Mouse (Mus musculus) hindbrain, embryonic 12.5 days (tissue): ENCODE results near the gene 0610012G03Rik. TPM values are rescaled to one million over a fixed set of nuclear protein-coding genes. Genes with fewer than 3 reads are reported as not detected.

ENCODE experiments used
- ATAC-seq: fragments of 200-750 bp; cut with Nextera tagmentation; 2 replicates; pipeline ENCODE4 v1.8.0; 2017; ENCODE audit warnings: moderate TSS enrichment; ENCODE audit not compliant: low FRiP score
- H3K27ac ChIP-seq: fragments of 300-500 bp; sonication (generic); 2 replicates; pipeline ENCODE4 v1.5.1; 2016; ENCODE audit warnings: mild to moderate bottlenecking
- H3K27me3 ChIP-seq: fragments of 300-500 bp; sonication (generic); 2 replicates; pipeline ENCODE4 v1.6.1; 2016; ENCODE audit warnings: mild to moderate bottlenecking
- H3K36me3 ChIP-seq: fragments of 300-500 bp; sonication (generic); 2 replicates; pipeline ENCODE4 v1.6.1; 2016; ENCODE audit warnings: mild to moderate bottlenecking
- H3K4me1 ChIP-seq: fragments of 300-500 bp; sonication (generic); 2 replicates; pipeline ENCODE4 v1.6.1; 2016
- H3K4me2 ChIP-seq: fragments of 300-500 bp; sonication (generic); replicated peaks from 2 replicates; pipeline ENCODE4 v1.6.1; 2016; ENCODE audit warnings: mild to moderate bottlenecking
- H3K4me3 ChIP-seq: fragments of 300-500 bp; sonication (generic); 2 replicates; pipeline ENCODE4 v1.5.1; 2016; ENCODE audit warnings: mild to moderate bottlenecking
- H3K9ac ChIP-seq: fragments of 300-500 bp; sonication (generic); 2 replicates; pipeline ENCODE4 v1.6.1; 2016; ENCODE audit warnings: mild to moderate bottlenecking, moderate library complexity
- H3K9me3 ChIP-seq: fragments of 300-500 bp; sonication (generic); replicated peaks from 2 replicates; pipeline ENCODE4 v1.6.1; 2016; ENCODE audit warnings: mild to moderate bottlenecking
- WGBS: fragments of 180-500 bp; shearing (Covaris S2); methylation state at CpG from one replicate; pipeline ENCODE4 v1.1.7; 2016; 5-methylcytosine and 5-hydroxymethylcytosine counted together
- microRNA-seq: library from miRNA; unstranded; fragments of <30 nt; microRNA quantifications from one replicate; pipeline ENCODE4, GENCODE M21; 2017
- polyA plus RNA-seq: library from polyadenylated mRNA; unstranded; fragments of >200 nt; fragmentation: Nextera tagmentation; extraction: Ambion mirVana; gene quantifications from 2 replicates; pipeline ENCODE4 v1.2.1, GENCODE M21; 2016

Gene 0610012G03Rik
- polyA plus RNA-seq, 1 experiment from 2014 or later, result 88.2 TPM

- Histone ChIP-seq H3K9me3 (peaks cover 10% of the 10 kb centered on the region), H3K9ac (no peak overlapping the region), H3K4me1 (peaks cover 32% of the 10 kb centered on the region), H3K27me3 (no peaks in the 10 kb centered on the region; the same call in 1 of the 2 replicates), H3K4me2 (no peak overlapping the region), H3K4me3 (no peak overlapping the region), H3K36me3 (no peaks in the 10 kb centered on the region), H3K27ac (no peak overlapping the region)
- WGBS, result 92% methylated on average over 1 of the region's 1 CpGs
- no peak for ATAC-seq
Measured at GRCm38 (mm10) chr16:31901886-31902285, 46.4 kb downstream of the 0610012G03Rik start.

GRCm38 (mm10) chr16:31898546-31899326 lies 49.6 kb downstream of the 0610012G03Rik start:
- Histone ChIP-seq H3K4me3 (no peak overlapping the region), H3K27me3 (no peaks in the 10 kb centered on the region), H3K9me3 (peaks cover 10% of the 10 kb centered on the region), H3K36me3 (no peaks in the 10 kb centered on the region), H3K4me2 (no peak overlapping the region), H3K27ac (0 out of 2 replicates have a peak overlapping the region, but pooled peaks have one; percentile 1), H3K9ac (no peak overlapping the region), H3K4me1 (peaks cover 21% of the 10 kb centered on the region)
- ATAC-seq, result peak; percentile 74
- WGBS, result 71% methylated on average over 18 of the region's 18 CpGs

Small RNA genes lying within 50 kb of the gene (microRNA-seq; reads per million reads assigned to microRNA genes)
- gene Gm26269, result not detected

Other genes with a start within 250 kb of the 0610012G03Rik start
- gene Meltf, start 69.7 kb downstream of the 0610012G03Rik start, polyA plus RNA-seq, result 0.40 and 0.60 TPM in 2 replicates
- 2.1 and 2.8 TPM in 2 replicates for gene Pigz, start 14.6 kb downstream of the 0610012G03Rik start, polyA plus RNA-seq
- 123 and 128 TPM in 2 replicates for gene Ncbp2, start within 50 bp of the 0610012G03Rik start, polyA plus RNA-seq
- 27.3 and 27.5 TPM in 2 replicates for gene Senp5, start 54.8 kb upstream of the 0610012G03Rik start, polyA plus RNA-seq
- 48.5 and 50.3 TPM in 2 replicates for gene Pak2, start 130.8 kb upstream of the 0610012G03Rik start, polyA plus RNA-seq
- 124 and 135 TPM in 2 replicates for gene Pigx, start 151.2 kb upstream of the 0610012G03Rik start, polyA plus RNA-seq
- 39.6 and 41.9 TPM in 2 replicates for gene Cep19, start 151.3 kb upstream of the 0610012G03Rik start, polyA plus RNA-seq
- 9.8 and 10.1 TPM in 2 replicates for gene Nrros, start 217.1 kb upstream of the 0610012G03Rik start, polyA plus RNA-seq
- 0.26 TPM in 1 of 2 replicates, not detected in the other for gene Bex6, start 231.3 kb upstream of the 0610012G03Rik start, polyA plus RNA-seq